Mouse (Mus musculus): ENCODE data around the gene Pde4dip. TPM values are rescaled to one million over a fixed set of nuclear protein-coding genes. Genes with fewer than 3 reads are reported as not detected.

Gene Pde4dip
- polyA plus RNA-seq (2014; fragmentation: Nextera tagmentation; extraction: Ambion mirVana), result 33.2 and 35.6 TPM in 2 replicates

DNA sequence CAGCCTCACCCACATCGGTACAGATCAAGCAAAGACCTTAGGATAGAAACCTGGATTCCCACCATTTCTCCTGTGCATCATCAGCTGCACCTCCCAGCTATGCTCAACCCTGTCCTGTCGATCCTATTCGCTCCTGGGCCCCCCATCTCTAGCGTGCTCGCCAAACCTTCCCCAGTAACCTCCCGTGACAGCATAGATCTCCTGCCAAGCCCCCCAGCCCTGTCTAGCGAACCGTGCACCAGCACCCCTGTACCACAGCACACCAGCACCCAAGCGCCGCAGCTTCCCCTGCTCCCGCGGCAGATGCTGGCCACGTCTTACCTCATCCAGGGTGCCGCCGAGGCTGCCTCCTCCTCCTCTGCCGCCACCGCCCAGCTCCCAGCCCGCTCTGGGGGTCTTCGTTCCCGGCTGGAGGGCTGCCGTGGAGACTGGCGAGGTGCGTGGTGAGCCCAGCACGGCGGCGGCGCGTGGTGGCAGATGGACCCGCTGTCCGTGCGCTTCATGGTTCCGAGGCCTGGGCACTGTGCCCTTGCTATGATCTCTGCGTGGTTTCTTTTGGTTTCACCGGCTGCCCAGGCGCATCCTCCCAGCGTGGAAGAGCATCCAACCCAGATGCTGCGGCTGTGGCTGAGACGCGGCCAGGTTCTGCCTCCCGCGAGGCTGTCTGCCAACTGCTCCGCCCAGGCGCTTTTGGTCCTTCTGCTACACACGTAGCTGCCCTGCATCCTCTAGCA is at the start of gene Pde4dip:
Gene Pde4dip, minus strand, starts transcription at position 540 of the 734 bp plus-strand sequence.
- peak within 1 kb of the TSS; percentile 34 for H3K4me3 ChIP-seq (ENCODE audit: low read depth, low read length)
- H3K27me3 ChIP-seq (replicated peaks; ENCODE audit: control insufficient read depth, insufficient read depth, low read length), result peaks cover 36% of the 10 kb centered on the region
- ATAC-seq (replicated peaks; ENCODE audit: low FRiP score, low TSS enrichment, low read depth), result 0 out of 2 replicates have a peak, but pooled peaks have one; percentile 43
- H3K4me2 ChIP-seq (ENCODE audit: low read length), result peak within 1 kb of the TSS; percentile 59
- 5% methylated on average over 44 of the region's 44 CpGs for WGBS
- no peaks in the 10 kb centered on the region for H3K9me3 ChIP-seq (ENCODE audit: control insufficient read depth, low read length)
- no peak within 1 kb of the TSS for H3K27ac ChIP-seq (ENCODE audit: low read depth)
- H3K36me3 ChIP-seq (ENCODE audit: control insufficient read depth, insufficient read depth, low read length), result no peaks in the 10 kb centered on the region
- DNase-seq (ENCODE audit: low spot score), result peak; percentile 64
- no peaks in the 10 kb centered on the region for H3K4me1 ChIP-seq (replicated peaks; ENCODE audit: control insufficient read depth, insufficient read depth, low read length)
- H3K9ac ChIP-seq (ENCODE audit: low read length), result peak within 1 kb of the TSS; percentile 2; the same call in 1 of the 2 replicates

DNA sequence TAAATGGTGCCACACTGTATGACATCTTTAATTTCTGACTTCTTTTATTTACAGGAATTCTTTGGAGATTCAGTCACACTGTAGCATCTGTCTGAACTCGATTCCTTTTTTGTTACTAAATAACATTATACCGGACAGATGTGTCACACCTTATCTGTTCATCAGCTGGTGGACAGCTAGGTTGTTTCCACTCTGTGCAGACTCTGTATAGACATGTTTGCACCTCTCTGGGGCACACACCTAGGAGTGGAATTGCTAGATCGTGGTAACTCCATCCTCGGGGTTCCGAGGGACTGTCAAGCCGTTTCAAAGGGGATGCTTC is 49.4 kb upstream of the Pde4dip start:
- H3K9ac ChIP-seq (ENCODE audit: low read length), result no peak overlapping the region
- ATAC-seq (replicated peaks; ENCODE audit: low FRiP score, low TSS enrichment, low read depth), result no peak
- peaks cover 46% of the 10 kb centered on the region for H3K4me1 ChIP-seq (replicated peaks; ENCODE audit: control insufficient read depth, insufficient read depth, low read length)
- no peaks in the 10 kb centered on the region for H3K27me3 ChIP-seq (replicated peaks; ENCODE audit: control insufficient read depth, insufficient read depth, low read length)
- WGBS, result 79% methylated on average over 6 of the region's 6 CpGs
- no peaks in the 10 kb centered on the region for H3K36me3 ChIP-seq (ENCODE audit: control insufficient read depth, insufficient read depth, low read length)
- DNase-seq (ENCODE audit: low spot score), result no peak
- no peak overlapping the region for H3K4me2 ChIP-seq (ENCODE audit: low read length)
- no peaks in the 10 kb centered on the region for H3K9me3 ChIP-seq (ENCODE audit: control insufficient read depth, low read length)
- no peak overlapping the region for H3K27ac ChIP-seq (ENCODE audit: low read depth)
- H3K4me3 ChIP-seq (ENCODE audit: low read depth, low read length), result no peak overlapping the region

DNA sequence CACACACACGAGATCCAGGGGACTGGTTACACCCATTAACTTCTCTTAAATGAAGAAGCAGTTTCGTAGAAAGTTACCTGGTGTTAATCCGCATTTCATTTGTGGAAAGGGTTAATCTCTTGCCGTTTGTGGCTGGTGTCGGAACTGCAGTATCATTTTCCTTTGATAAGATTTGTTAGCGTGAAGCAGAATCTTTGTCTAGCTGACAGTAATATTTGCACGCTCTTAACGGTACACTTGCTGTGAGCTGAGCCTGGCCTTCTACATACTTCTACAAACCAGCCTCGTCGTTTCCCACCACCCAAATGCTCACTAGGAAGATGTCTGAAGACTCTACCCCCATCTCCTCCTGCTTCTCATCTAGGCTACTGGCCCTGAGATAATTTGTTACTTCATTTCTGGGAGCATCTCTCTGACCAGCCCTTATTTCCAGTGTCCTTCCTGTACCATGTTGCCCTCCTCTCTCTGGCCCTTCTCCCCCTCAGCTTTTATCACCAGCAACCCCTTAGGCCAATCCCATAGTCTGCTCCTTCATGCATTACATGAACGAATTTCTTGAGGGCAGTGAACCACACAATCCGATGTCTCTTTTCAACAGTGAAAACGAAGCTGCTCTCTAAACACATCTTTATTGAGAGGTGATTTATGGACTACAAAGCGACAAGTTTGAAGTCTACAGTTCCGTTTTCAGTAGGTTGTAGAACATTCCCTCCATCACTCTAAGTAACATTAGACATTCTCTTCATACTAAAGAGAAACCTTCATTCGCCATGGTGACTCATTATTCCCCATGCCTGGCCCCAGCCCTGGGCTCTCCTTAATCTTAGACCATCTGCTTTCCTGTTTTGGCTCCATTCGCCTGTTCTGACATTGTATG is 48.8 kb upstream of the Pde4dip start:
- no peak overlapping the region for H3K4me2 ChIP-seq (ENCODE audit: low read length)
- H3K9me3 ChIP-seq (ENCODE audit: control insufficient read depth, low read length), result no peaks in the 10 kb centered on the region
- no peaks in the 10 kb centered on the region for H3K27me3 ChIP-seq (replicated peaks; ENCODE audit: control insufficient read depth, insufficient read depth, low read length)
- H3K9ac ChIP-seq (ENCODE audit: low read length), result no peak overlapping the region
- DNase-seq (ENCODE audit: low spot score) (no peak), ATAC-seq (replicated peaks; ENCODE audit: low FRiP score, low TSS enrichment, low read depth) (no peak)
- no peak overlapping the region for H3K4me3 ChIP-seq (ENCODE audit: low read depth, low read length)
- H3K36me3 ChIP-seq (ENCODE audit: control insufficient read depth, insufficient read depth, low read length), result no peaks in the 10 kb centered on the region
- H3K27ac ChIP-seq (ENCODE audit: low read depth), result no peak overlapping the region
- H3K4me1 ChIP-seq (replicated peaks; ENCODE audit: control insufficient read depth, insufficient read depth, low read length), result peaks cover 42% of the 10 kb centered on the region
- WGBS, result 40% methylated on average over 17 of the region's 17 CpGs

DNA sequence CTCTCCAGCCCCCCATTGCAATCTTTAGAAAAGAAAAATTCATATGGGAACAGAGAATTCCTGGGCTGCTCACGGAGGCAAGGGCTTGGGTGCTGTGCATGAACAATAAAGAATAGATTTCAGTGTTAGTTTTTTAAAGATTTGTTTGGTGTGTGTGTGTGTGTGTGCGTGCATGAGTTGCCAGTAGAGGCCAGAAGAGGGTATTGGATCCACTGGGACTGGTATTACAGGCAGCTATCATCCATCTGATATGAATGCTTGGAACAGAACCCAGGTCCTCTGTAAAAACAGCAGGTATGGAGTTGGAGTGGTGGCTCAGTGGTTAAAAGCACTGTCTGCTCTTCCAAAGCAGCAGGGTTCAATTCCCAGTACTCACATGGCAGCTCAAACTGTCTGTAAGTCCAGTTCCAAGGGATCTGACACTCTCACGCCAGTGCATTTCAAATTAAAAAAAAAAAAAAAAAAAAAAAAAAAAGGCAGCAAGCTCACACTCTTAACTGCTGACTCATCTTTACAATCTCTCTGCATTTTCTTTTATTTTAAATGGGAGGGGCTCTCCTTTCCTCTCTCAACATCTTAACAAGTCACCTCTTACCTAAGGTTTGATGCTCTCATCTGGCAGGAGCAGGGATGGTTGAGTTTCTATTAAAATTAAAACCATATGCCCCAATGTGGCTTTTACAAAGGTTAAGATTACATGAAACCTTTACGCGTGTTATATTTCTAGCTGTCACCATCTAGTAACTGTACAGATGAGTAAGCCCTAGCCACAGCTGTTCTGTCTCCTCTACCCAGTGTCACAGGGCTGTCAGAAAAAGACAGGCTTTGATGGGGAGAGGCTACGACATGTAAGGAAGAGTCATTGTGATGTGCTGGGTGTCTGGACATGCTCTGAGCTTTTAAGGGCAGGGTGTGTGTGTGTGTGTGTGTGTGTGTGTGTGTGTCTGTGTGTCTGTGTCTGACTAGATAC is 46.1 kb upstream of the Pde4dip start:
- H3K4me3 ChIP-seq (ENCODE audit: low read depth, low read length), result no peak overlapping the region
- no peak overlapping the region for H3K4me2 ChIP-seq (ENCODE audit: low read length)
- WGBS, result 83% methylated on average over 6 of the region's 6 CpGs
- no peaks in the 10 kb centered on the region for H3K36me3 ChIP-seq (ENCODE audit: control insufficient read depth, insufficient read depth, low read length)
- H3K9ac ChIP-seq (ENCODE audit: low read length), result no peak overlapping the region
- H3K4me1 ChIP-seq (replicated peaks; ENCODE audit: control insufficient read depth, insufficient read depth, low read length), result peaks cover 34% of the 10 kb centered on the region
- H3K9me3 ChIP-seq (ENCODE audit: control insufficient read depth, low read length), result no peaks in the 10 kb centered on the region
- H3K27me3 ChIP-seq (replicated peaks; ENCODE audit: control insufficient read depth, insufficient read depth, low read length), result 0 out of 2 replicates have a peak, but pooled peaks cover 2% of the 10 kb centered on the region
- ATAC-seq (replicated peaks; ENCODE audit: low FRiP score, low TSS enrichment, low read depth) (no peak), DNase-seq (ENCODE audit: low spot score) (no peak)
- no peak overlapping the region for H3K27ac ChIP-seq (ENCODE audit: low read depth)

DNA sequence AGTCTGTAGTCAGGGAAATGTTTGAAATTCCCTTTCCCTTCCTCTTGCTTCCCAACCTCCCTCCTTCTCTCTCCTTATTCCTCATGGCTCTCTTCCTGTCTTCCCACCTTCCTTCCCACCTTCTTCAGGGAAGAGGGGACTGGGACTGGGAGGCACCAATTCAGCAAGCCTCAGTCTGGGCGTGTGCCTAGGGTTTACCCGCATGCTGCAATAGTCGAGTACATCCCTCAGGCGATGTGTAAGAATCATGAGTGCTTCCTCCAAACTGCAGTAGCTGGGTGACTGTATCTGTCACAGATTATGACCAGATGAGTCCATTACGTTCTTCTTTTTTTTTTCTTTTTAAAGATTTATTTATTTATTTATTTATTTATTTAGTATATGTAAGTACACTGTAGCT is 45.3 kb upstream of the Pde4dip start:
- H3K4me3 ChIP-seq (ENCODE audit: low read depth, low read length), result no peak overlapping the region
- 0 out of 2 replicates have a peak, but pooled peaks cover 2% of the 10 kb centered on the region for H3K27me3 ChIP-seq (replicated peaks; ENCODE audit: control insufficient read depth, insufficient read depth, low read length)
- no peak overlapping the region for H3K9ac ChIP-seq (ENCODE audit: low read length)
- DNase-seq (ENCODE audit: low spot score) (no peak), ATAC-seq (replicated peaks; ENCODE audit: low FRiP score, low TSS enrichment, low read depth) (no peak)
- H3K4me2 ChIP-seq (ENCODE audit: low read length), result no peak overlapping the region
- H3K4me1 ChIP-seq (replicated peaks; ENCODE audit: control insufficient read depth, insufficient read depth, low read length), result peaks cover 26% of the 10 kb centered on the region
- 83% methylated on average over 5 of the region's 5 CpGs for WGBS
- no peaks in the 10 kb centered on the region for H3K9me3 ChIP-seq (ENCODE audit: control insufficient read depth, low read length)
- no peaks in the 10 kb centered on the region for H3K36me3 ChIP-seq (ENCODE audit: control insufficient read depth, insufficient read depth, low read length)
- no peak overlapping the region for H3K27ac ChIP-seq (ENCODE audit: low read depth)

DNA sequence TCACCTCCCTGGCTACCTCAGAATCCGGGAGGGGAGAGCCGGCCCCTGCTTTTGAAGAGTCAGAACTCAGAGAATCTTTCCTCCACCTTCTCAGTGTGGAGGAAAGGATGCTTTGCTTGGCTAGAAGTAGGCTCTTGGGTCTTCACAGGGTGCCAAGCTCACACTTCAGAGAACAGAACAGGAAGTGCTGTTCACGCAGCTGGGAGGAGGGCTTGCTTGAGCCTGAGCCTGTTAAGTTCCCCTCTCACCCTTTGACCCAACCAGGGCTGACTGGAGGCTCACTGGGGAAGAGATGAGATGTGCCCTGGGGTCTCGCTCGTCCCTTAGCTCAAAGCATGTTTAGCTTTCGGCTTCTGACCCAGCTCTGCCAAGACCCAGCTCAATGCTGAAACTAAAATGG is 44.7 kb upstream of the Pde4dip start:
- H3K4me3 ChIP-seq (ENCODE audit: low read depth, low read length), result no peak overlapping the region
- H3K27ac ChIP-seq (ENCODE audit: low read depth), result no peak overlapping the region
- no peak overlapping the region for H3K9ac ChIP-seq (ENCODE audit: low read length)
- no peak overlapping the region for H3K4me2 ChIP-seq (ENCODE audit: low read length)
- no peaks in the 10 kb centered on the region for H3K36me3 ChIP-seq (ENCODE audit: control insufficient read depth, insufficient read depth, low read length)
- H3K4me1 ChIP-seq (replicated peaks; ENCODE audit: control insufficient read depth, insufficient read depth, low read length), result peaks cover 25% of the 10 kb centered on the region
- ATAC-seq (replicated peaks; ENCODE audit: low FRiP score, low TSS enrichment, low read depth), result no peak
- 33% methylated on average over 6 of the region's 6 CpGs for WGBS
- H3K27me3 ChIP-seq (replicated peaks; ENCODE audit: control insufficient read depth, insufficient read depth, low read length), result 0 out of 2 replicates have a peak, but pooled peaks cover 2% of the 10 kb centered on the region
- H3K9me3 ChIP-seq (ENCODE audit: control insufficient read depth, low read length), result no peaks in the 10 kb centered on the region
- DNase-seq (ENCODE audit: low spot score), result no peak

DNA sequence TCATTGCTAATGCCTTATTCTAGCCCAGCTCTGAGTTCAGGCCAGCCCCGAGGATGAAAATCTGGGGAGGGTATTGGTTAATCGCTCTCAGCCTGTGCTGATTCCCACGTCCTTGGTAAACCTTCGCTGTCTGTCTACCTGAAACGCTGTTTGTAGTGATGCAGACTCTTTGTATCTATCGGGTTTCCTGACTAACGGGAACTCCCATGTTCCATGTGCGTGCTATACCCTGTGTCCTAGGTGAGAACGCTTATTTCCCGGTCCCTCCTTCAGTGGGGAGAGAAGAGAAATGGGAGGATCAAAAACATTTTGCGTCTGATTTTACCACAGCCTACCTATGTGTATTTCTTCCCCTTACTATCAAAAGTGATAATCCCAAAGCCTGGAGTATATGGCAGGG is 44.3 kb upstream of the Pde4dip start:
- no peak for DNase-seq (ENCODE audit: low spot score)
- H3K27ac ChIP-seq (ENCODE audit: low read depth), result no peak overlapping the region
- no peak overlapping the region for H3K4me2 ChIP-seq (ENCODE audit: low read length)
- no peak overlapping the region for H3K4me3 ChIP-seq (ENCODE audit: low read depth, low read length)
- H3K36me3 ChIP-seq (ENCODE audit: control insufficient read depth, insufficient read depth, low read length), result no peaks in the 10 kb centered on the region
- no peak overlapping the region for H3K9ac ChIP-seq (ENCODE audit: low read length)
- no peaks in the 10 kb centered on the region for H3K9me3 ChIP-seq (ENCODE audit: control insufficient read depth, low read length)
- 0 out of 2 replicates have a peak, but pooled peaks cover 2% of the 10 kb centered on the region for H3K27me3 ChIP-seq (replicated peaks; ENCODE audit: control insufficient read depth, insufficient read depth, low read length)
- 42% methylated on average over 11 of the region's 11 CpGs for WGBS
- ATAC-seq (replicated peaks; ENCODE audit: low FRiP score, low TSS enrichment, low read depth), result no peak
- H3K4me1 ChIP-seq (replicated peaks; ENCODE audit: control insufficient read depth, insufficient read depth, low read length), result peaks cover 25% of the 10 kb centered on the region

DNA sequence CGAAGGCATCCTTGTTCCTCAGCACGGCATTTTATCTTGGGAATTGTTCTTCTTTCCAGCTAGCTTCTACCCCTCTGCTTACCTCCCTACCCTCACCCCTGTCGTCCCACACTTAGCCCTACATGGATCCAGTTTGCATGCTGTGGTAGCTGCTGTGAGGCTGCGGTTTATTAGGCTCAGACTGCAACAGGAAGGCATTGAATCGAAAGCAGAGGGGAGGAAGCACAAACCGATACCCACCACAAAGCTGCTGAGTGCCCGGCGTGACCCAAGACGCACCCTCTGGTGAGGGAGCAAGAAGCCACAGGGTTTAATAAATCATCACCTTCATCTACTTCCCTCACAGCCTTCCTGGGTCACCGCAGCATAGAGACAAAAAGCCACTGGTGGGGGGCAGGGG is 43.6 kb upstream of the Pde4dip start:
- no peaks in the 10 kb centered on the region for H3K36me3 ChIP-seq (ENCODE audit: control insufficient read depth, insufficient read depth, low read length)
- ATAC-seq (replicated peaks; ENCODE audit: low FRiP score, low TSS enrichment, low read depth) (no peak), DNase-seq (ENCODE audit: low spot score) (no peak)
- H3K4me1 ChIP-seq (replicated peaks; ENCODE audit: control insufficient read depth, insufficient read depth, low read length), result peaks cover 21% of the 10 kb centered on the region
- H3K4me2 ChIP-seq (ENCODE audit: low read length), result peak overlapping the region; percentile 12
- no peak overlapping the region for H3K9ac ChIP-seq (ENCODE audit: low read length)
- WGBS, result 16% methylated on average over 10 of the region's 10 CpGs
- 0 out of 2 replicates have a peak, but pooled peaks cover 2% of the 10 kb centered on the region for H3K27me3 ChIP-seq (replicated peaks; ENCODE audit: control insufficient read depth, insufficient read depth, low read length)
- H3K9me3 ChIP-seq (ENCODE audit: control insufficient read depth, low read length), result no peaks in the 10 kb centered on the region
- no peak overlapping the region for H3K4me3 ChIP-seq (ENCODE audit: low read depth, low read length)
- H3K27ac ChIP-seq (ENCODE audit: low read depth), result no peak overlapping the region
